Mouse (Mus musculus) hindbrain, embryonic 11.5 days (tissue): ENCODE results near the gene Ipmk. TPM values are rescaled to one million over a fixed set of nuclear protein-coding genes. Genes with fewer than 3 reads are reported as not detected.
"Not testable (repeated sequence)": the region's sequence is repeated elsewhere in the genome, so short reads cannot be mapped to it uniquely, and the experiment has no call there.

Experiments used
- ATAC-seq: fragments of 200-750 bp; cut with Nextera tagmentation; 2 replicates; pipeline ENCODE4 v1.8.0; 2017; ENCODE audit warnings: mild to moderate bottlenecking, moderate TSS enrichment, moderate library complexity; ENCODE audit not compliant: low FRiP score
- DNase-seq: peaks from one replicate; pipeline ENCODE4 v3.0.0-alpha.2; 2015; ENCODE audit warnings: low spot score
- H3K27ac ChIP-seq: fragments of 300-500 bp; sonication (generic); 2 replicates; pipeline ENCODE4 v1.5.1; 2014; ENCODE audit warnings: mild to moderate bottlenecking, low read depth, low read length
- H3K27me3 ChIP-seq: fragments of 300-500 bp; sonication (generic); 2 replicates; pipeline ENCODE4 v1.6.1; 2014; ENCODE audit warnings: mild to moderate bottlenecking, low read length, moderate library complexity, mixed read lengths; ENCODE audit not compliant: control insufficient read depth, insufficient read depth
- H3K36me3 ChIP-seq: fragments of 300-500 bp; sonication (generic); 2 replicates; pipeline ENCODE4 v1.6.1; 2014; ENCODE audit warnings: mild to moderate bottlenecking, low read length, moderate library complexity, mixed read lengths; ENCODE audit not compliant: control insufficient read depth, insufficient read depth
- H3K4me1 ChIP-seq: fragments of 300-500 bp; sonication (generic); replicated peaks from 2 replicates; pipeline ENCODE4 v1.6.1; 2014; ENCODE audit warnings: low read length, mixed read lengths; ENCODE audit not compliant: control insufficient read depth, insufficient read depth
- H3K4me2 ChIP-seq: fragments of 300-500 bp; sonication (generic); replicated peaks from 2 replicates; pipeline ENCODE4 v1.6.1; 2014; ENCODE audit warnings: mild to moderate bottlenecking, low read depth, low read length
- H3K4me3 ChIP-seq: fragments of 300-500 bp; sonication (generic); 2 replicates; pipeline ENCODE4 v1.5.1; 2014; ENCODE audit warnings: low read depth, low read length
- H3K9ac ChIP-seq: fragments of 300-500 bp; sonication (generic); 2 replicates; pipeline ENCODE4 v1.6.1; 2014; ENCODE audit warnings: low read depth, low read length
- H3K9me3 ChIP-seq: fragments of 300-500 bp; sonication (generic); 2 replicates; pipeline ENCODE4 v1.6.1; 2016; ENCODE audit warnings: low read length; ENCODE audit not compliant: control insufficient read depth
- WGBS: fragments of 180-500 bp; shearing (Covaris S2); extraction: QIAGEN DNeasy Blood & Tissue Kit; methylation state at CpG from one replicate; pipeline ENCODE4 v1.1.7; 2014; 5-methylcytosine and 5-hydroxymethylcytosine counted together
- polyA plus RNA-seq: library from polyadenylated mRNA; unstranded; fragments of >200 nt; fragmentation: Nextera tagmentation; extraction: Ambion mirVana; gene quantifications from 2 replicates; pipeline ENCODE4 v1.2.1, GENCODE M21; 2014

Gene Ipmk
- polyA plus RNA-seq, 1 experiment from 2014 or later = 20.9 TPM

GRCm38 (mm10) chr10:71382858-71383551 lies 35.4 kb downstream of the Ipmk start:
- no peak for ATAC-seq
- Histone ChIP-seq H3K9ac (no peak overlapping the region), H3K4me2 (no peak overlapping the region), H3K36me3 (0 out of 2 replicates have a peak, but pooled peaks cover 3% of the 10 kb centered on the region), H3K27ac (no peak overlapping the region), H3K4me3 (no peak overlapping the region), H3K9me3 (no peaks in the 10 kb centered on the region), H3K4me1 (no peaks in the 10 kb centered on the region), H3K27me3 (no peaks in the 10 kb centered on the region)
- WGBS = 78% methylated on average over 8 of the region's 8 CpGs
- no peak for DNase-seq

- 88% methylated on average over 6 of the region's 6 CpGs for WGBS
Measured at GRCm38 (mm10) chr10:71383552-71383924, 36.0 kb downstream of the Ipmk start.

GRCm38 (mm10) chr10:71384159-71385044 lies 36.8 kb downstream of the Ipmk start:
- no peak overlapping the region for H3K9ac ChIP-seq
- H3K27me3 ChIP-seq = no peaks in the 10 kb centered on the region
- H3K9me3 ChIP-seq = no peaks in the 10 kb centered on the region
- no peak overlapping the region for H3K27ac ChIP-seq
- no peak overlapping the region for H3K4me3 ChIP-seq
- no peaks in the 10 kb centered on the region for H3K4me1 ChIP-seq
- 59% methylated on average over 19 of the region's 19 CpGs for WGBS
- 0 out of 2 replicates have a peak, but pooled peaks have one; percentile 43 for ATAC-seq
- peak; percentile 5 for DNase-seq
- H3K4me2 ChIP-seq = no peak overlapping the region
- H3K36me3 ChIP-seq = no peaks in the 10 kb centered on the region

More at GRCm38 (mm10) chr10:71383552-71383924, 36.0 kb downstream of the Ipmk start:
- not testable (repeated sequence) for H3K4me1 ChIP-seq, DNase-seq, H3K27me3 ChIP-seq, H3K4me2 ChIP-seq, H3K36me3 ChIP-seq, ATAC-seq, H3K9me3 ChIP-seq, H3K4me3 ChIP-seq, H3K9ac ChIP-seq, H3K27ac ChIP-seq

DNA sequence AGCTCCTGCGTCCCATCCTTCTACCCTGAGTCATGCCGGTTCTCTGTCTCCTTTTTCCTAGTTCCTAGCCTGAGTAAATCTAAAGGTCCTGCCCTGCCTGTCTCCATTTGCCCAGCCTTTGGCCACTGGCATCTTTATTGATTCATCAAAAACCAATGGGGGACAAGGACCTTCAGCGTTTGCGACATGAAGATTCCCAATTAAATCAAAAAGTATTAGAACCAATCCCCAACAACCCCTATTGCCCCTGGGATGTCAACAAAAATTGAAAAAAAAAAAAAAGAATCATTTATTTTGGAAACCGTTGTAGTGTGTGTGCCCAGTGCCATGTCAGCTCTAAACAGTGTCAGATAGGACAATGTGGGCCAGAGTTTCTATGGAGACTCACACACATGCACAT lies 41.7 kb downstream of the Ipmk start:
- no peak overlapping the region for H3K9ac ChIP-seq
- 96% methylated on average over 5 of the region's 5 CpGs for WGBS

GRCm38 (mm10) chr10:71398383-71399145 lies 51.0 kb downstream of the Ipmk start:
- Histone ChIP-seq H3K9me3 (no peaks in the 10 kb centered on the region), H3K36me3 (no peaks in the 10 kb centered on the region), H3K4me2 (no peak overlapping the region), H3K4me3 (no peak overlapping the region), H3K27me3 (no peaks in the 10 kb centered on the region), H3K9ac (no peak overlapping the region), H3K27ac (no peak overlapping the region), H3K4me1 (no peaks in the 10 kb centered on the region)
- no peak for DNase-seq
- WGBS = 87% methylated on average over 10 of the region's 10 CpGs
- ATAC-seq = no peak

More for the DNA sequence above, 41.7 kb downstream of the Ipmk start:
- no peaks in the 10 kb centered on the region for H3K9me3 ChIP-seq
- ATAC-seq (no peak), DNase-seq (no peak)
- H3K4me2 ChIP-seq = no peak overlapping the region
- no peaks in the 10 kb centered on the region for H3K36me3 ChIP-seq
- H3K4me3 ChIP-seq = no peak overlapping the region
- H3K4me1 ChIP-seq = no peaks in the 10 kb centered on the region
- H3K27ac ChIP-seq = no peak overlapping the region
- no peaks in the 10 kb centered on the region for H3K27me3 ChIP-seq

DNA sequence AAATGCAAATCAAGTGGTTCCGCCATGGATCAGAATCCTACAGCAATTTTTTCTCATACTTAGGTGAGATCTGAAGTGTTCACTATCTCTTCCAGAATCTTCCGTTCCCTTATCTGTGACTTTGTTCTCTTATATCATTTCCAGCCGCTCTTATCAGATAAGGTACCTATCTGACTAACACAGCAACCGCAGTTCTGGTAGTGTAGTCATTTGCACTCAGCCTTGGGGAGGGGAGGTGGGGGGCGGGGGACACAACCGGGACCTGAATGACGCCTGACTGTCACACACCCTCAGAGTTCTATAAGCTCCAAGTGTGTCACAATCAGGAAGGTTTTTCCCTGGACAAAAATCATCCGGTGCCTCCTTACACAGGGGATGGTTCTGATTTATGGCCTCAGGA lies 51.8 kb downstream of the Ipmk start:
- ATAC-seq = no peak
- 82% methylated on average over 8 of the region's 8 CpGs for WGBS
- no peak overlapping the region for H3K9ac ChIP-seq

GRCm38 (mm10) chr10:71399987-71400386 lies 52.4 kb downstream of the Ipmk start:
- no peaks in the 10 kb centered on the region for H3K9me3 ChIP-seq
- no peak for DNase-seq
- no peak overlapping the region for H3K9ac ChIP-seq
- H3K27me3 ChIP-seq = no peaks in the 10 kb centered on the region
- H3K4me2 ChIP-seq = no peak overlapping the region
- no peaks in the 10 kb centered on the region for H3K36me3 ChIP-seq
- H3K4me1 ChIP-seq = no peaks in the 10 kb centered on the region
- H3K27ac ChIP-seq = no peak overlapping the region
- no peak for ATAC-seq
- 85% methylated on average over 8 of the region's 8 CpGs for WGBS
- no peak overlapping the region for H3K4me3 ChIP-seq

More for the DNA sequence above, 51.8 kb downstream of the Ipmk start:
- Histone ChIP-seq H3K4me1 (no peaks in the 10 kb centered on the region), H3K4me2 (no peak overlapping the region), H3K36me3 (no peaks in the 10 kb centered on the region), H3K9me3 (no peaks in the 10 kb centered on the region), H3K27ac (no peak overlapping the region), H3K27me3 (no peaks in the 10 kb centered on the region), H3K4me3 (no peak overlapping the region)
- DNase-seq = no peak

GRCm38 (mm10) chr10:71400818-71401646 lies 53.5 kb downstream of the Ipmk start:
- DNase-seq (peak; percentile 67), ATAC-seq (no peak)
- H3K27me3 ChIP-seq = no peaks in the 10 kb centered on the region
- no peak overlapping the region for H3K4me2 ChIP-seq
- no peaks in the 10 kb centered on the region for H3K9me3 ChIP-seq
- WGBS = 71% methylated on average over 13 of the region's 13 CpGs
- H3K4me3 ChIP-seq = no peak overlapping the region
- H3K27ac ChIP-seq = no peak overlapping the region
- no peaks in the 10 kb centered on the region for H3K36me3 ChIP-seq
- no peak overlapping the region for H3K9ac ChIP-seq
- H3K4me1 ChIP-seq = no peaks in the 10 kb centered on the region
